Mouse (Mus musculus): ENCODE measurements around the gene Abcg4.
A peak's percentile ranks its signal among the peaks of the same experiment; 100 is the strongest.

The Abcg4 gene

DNA sequence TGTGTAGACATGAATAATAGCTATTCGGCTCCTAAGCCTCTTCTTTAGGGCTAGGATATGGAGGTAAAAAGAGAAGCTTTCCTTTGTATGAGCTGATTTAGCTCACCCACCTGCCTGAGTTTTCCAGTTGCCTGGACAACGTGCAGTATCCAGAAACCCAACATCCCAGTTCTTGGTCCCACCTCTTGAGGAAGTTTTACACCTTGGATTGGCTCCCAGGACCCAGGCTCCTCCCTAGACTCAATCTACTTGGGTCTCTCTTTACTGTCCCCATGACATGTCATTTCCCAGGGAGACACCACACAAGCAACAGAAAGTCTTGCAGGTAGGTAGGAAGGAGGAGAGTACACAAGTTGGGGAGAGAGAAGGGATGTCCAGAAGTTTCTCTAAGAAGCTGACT, 48.0 kb downstream of the Abcg4 start, which contains the start of gene Ccdc153:
Gene Ccdc153, plus strand, starts transcription at position 278 of the 400 bp plus-strand sequence.
- no peak for DNase-seq (ENCODE audit: low spot score in 2 of 2)

DNA sequence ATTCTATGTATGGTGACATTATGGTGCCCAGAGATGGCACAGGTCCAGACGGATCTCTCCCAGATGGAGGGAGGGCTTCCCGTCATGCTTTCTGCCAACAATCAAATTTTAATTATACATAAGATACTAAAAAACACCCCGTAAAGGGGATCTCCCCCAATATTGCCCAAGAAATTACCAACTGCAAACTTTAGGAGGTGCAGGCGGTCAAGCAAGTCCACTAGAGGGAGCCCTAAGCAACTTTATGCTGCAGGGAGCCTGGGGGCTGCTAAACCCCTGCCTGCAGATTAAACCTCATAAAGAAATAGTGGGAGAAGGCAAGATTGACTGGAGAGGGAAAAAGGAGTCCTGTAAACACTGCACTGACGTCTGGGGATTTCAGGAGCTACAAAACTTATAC, 49.0 kb downstream of the Abcg4 start:
- DNase-seq (ENCODE audit: low spot score in 2 of 2) = peak in 1 of 2 experiments; percentile 74

DNA sequence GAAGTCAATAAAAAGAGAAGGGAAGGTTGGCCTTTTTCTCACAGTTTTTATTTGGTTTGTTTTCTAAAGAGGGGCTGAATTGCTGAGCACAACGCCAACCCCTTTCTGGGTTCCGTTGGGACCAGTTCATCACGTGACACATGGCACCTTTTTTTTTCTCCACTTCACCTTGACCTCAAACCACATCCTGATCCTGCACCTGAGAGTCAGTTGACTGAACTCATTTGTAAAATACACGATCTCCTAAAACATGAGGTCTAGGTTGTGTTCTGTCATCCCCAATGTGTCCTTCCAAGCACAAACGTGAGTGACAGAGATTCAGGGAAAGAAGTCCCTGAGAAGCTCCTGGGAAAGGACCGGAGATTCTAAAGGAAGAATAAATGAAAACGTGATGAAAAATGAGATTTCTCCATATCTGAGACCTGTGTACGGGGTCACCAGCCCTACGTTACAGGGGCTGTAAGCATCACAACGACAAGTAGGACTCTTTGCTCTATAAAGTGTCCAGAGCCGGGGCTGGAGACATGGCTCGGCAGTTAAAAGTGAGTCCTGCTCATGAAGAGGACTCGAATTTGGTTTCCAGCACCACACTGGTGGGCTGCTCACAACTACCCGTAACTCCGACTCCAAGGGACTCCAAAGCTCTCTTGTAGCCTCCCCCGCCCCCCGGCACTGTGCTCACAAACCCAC, 49.8 kb downstream of the Abcg4 start:
- DNase-seq (ENCODE audit: low spot score in 2 of 2) = no peak

DNA sequence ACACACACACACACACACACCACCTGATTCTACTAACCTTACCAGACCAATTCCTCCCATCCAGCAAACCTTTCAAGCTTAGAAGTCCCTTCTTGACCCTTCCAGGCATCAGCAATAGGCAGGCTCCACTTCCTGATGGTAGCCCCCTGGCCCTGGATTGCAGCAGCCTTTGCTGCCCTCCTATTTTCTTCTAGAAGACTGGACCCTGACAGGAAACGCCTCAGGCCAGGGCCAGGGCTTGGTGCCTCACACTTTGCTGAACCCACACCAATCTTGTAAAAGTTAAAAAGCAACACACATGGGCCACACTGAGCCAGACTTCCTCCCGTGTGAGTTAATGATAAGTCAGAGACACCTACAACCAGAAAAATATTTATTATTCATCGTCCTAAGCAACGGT, 51.3 kb downstream of the Abcg4 start:
- DNase-seq (ENCODE audit: low spot score in 2 of 2) = no peak

DNA sequence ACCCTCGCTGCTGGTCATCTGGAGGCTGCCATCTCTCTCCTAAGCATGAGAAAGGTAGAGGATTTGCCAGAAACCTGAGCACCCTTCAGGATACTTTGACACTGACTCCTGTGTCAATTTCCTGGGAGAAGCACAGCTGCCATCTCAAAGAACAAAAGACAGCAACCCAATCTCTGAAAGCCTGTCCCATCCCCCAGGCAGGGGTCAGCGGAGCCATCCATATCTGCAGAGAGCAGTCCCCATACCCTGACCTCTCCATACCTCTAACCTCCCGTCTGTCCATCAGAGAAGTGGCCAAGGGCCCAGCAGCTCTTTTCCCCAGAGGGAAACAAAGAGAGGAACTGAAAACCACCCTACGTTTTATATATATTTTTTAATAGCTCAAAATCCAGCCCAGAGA, 51.8 kb downstream of the Abcg4 start:
- no peak for DNase-seq (ENCODE audit: low spot score in 2 of 2)

DNA sequence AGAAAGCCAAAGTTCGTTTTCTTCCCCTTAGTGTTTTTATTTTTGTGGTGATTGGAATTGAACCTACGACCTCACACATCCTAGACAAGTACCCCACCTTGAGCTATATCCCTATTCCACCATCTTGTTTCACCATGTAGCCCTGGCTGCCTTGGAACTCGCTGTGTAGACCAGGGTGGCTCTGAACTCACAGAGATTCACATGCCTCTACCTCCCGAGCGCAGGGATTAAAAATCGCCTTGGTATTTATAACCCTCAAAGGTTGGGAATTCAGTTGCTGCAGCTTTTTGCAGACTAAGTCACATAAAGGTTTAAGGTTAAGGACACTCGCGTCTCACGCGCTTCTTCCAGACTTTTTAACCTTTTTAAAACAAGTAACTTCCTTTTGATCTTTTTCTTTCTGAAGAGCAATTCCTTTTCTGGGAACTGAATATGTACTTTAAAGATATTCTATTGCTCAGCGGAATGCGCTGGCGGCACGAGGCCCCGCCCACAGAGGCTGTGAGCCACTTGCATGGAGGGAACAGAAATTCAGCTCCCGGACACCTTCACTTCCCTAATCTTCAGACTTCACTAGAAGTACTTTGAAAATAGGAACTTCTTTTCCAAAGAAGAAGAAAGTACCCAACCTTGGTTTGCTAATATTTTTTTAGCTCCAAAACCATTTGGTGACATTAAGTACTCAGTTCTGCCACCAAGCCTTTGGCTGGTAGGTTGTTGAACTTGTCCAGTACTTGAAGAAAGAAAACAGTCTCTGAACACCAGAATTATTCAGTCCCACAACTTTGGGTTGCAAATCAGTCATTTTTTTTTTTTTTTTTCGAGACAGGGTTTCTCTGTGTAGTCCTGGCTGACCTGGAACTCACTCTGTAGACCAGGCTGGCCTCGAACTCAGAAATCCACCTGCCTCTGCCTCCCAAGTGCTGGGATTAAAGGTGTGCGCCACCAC, 53.7 kb downstream of the Abcg4 start:
- peak in 1 of 2 experiments; percentile 62 for DNase-seq (ENCODE audit: low spot score in 2 of 2)

DNA sequence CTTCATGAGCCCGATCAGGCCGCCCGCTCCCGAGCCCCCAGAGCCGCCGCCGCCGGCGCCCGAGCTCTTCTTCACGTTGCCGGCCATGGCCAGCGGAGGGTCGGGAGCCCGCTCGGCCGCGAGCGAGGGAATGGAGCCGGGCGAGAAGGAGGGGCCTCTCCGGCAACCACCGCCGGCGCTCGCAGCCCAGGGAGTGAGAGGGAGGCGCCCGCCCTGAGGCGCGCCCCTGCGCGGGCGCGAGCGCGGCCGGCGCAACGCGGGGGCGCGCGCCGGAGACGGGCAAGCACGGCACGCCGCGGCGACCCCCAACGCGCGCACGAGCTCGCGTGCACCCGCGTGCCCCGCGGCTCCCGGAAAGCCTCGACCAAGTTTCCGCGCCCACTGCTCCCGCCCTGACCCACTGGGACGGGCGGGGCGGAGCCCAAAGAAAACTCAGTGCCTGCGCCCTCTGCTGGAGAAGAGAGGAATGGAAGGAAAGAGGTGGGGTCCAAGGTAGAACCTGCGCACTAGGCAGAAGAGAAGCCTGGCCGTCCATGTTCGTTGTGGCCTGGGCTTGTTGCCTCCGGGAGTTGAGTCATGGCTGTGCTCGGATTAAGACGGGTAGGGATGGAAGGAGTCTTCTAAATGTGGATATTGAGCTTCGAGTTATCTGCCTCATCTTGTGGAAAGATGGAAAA, 54.5 kb downstream of the Abcg4 start, which contains the start of gene Cbl:
Gene Cbl, minus strand, starts transcription at position 248 of the 677 bp plus-strand sequence.
- DNase-seq (ENCODE audit: low spot score in 2 of 2) = peak; percentile 98 to 99

DNA sequence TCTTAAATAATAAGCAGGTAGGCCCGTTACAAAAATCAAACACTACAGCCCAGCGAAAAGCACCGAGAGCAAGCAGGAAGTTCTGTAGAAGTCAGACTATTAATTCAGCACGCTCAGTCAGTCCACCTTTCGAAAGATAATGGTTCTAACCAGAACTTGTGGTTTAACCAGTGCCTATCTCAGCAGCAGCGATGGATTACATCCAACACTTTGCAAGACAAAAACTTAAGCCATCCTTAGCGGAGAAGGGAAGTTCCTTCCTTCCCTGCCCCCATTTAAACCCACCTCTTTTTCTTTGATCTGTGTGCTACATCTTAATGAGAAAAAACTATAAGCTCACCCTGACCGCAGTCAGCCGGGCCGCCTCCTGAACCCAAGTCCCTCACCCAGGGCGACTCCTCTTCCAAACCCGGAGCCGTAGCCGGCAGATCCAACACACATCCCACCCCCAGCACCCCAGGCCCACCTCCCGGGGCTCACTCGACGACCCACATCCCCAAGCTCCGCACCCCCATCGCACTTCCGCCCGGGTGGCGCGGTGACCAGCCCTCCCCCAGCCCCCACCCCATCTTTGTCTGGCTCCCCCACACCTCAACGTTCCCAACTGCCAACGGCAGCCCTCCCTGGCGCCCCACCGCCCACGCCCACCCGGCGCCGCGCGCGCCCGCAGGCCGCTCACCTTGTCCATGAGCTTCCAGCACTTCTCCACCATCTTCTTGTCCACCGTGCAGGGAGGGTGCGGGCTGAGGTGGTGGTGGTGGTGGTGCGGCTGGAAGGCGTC, 55.2 kb downstream of the Abcg4 start:
- peak; percentile 51 to 56 for DNase-seq (ENCODE audit: low spot score in 2 of 2)

DNA sequence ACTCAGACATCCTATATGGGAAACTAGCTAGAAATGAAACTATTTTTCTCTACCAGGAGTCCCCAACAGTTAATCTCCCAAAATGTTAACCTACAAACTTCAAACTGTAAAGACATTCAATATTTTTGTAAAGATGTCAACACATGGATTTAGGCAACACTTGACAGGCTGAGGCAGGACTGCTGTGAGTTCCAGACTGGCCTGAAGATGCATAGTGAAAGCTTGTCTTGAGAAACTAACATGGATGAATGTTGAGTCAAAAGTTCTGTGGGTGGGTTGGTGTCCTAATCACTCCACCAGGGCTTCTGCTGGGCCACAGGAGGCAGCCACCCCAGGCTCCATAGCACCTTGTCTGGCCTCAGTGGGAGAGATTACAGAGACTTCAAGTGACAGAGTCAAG, 56.8 kb downstream of the Abcg4 start:
- no peak for DNase-seq (ENCODE audit: low spot score in 2 of 2)

DNA sequence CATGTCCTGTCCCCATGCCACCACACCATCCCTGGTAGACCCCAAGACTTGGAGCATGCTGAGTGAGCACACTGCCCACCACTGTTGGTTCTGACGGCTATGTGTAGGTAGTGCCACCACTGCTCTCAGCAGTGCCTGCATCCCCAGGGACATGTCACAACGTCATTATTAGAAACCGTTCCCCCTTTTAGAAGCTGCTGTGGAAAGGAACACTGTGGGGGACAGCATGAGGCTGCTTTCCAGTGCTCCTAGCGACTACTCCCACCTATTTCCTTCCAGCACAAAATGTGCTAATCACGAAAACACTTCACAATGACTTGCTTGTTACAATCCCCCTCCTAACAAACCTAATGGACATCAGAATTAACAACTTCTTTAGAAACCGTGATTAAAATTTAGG, 62.4 kb downstream of the Abcg4 start:
- no peak for DNase-seq (ENCODE audit: low spot score in 2 of 2)
